Mouse (Mus musculus) liver, adult 2 months (tissue): ENCODE measurements around the gene Gm17359. TPM values are rescaled to one million over a fixed set of nuclear protein-coding genes. Genes with fewer than 3 reads are reported as not detected.

ENCODE experiments used
- DNase-seq: peaks from one replicate; pipeline ENCODE4 v3.0.0-alpha.2; 2011; ENCODE audit warnings: low read depth, low spot score; ENCODE audit errors: extremely low read depth
- H3K27ac ChIP-seq: fragments of 200-500 bp; replicated peaks from 2 replicates; pipeline ENCODE4 v1.5.1; 2012; ENCODE audit warnings: low read depth, mild to moderate bottlenecking, control low read depth, inconsistent platforms, low read length; ENCODE audit not compliant: insufficient read depth
- H3K27me3 ChIP-seq: fragments of 200-500 bp; 2 replicates; pipeline ENCODE4 v1.6.1; 2012; ENCODE audit warnings: mild to moderate bottlenecking, moderate library complexity, low read length, inconsistent platforms; ENCODE audit not compliant: control insufficient read depth, insufficient read depth
- H3K36me3 ChIP-seq: fragments of 200-500 bp; 2 replicates; pipeline ENCODE4 v1.6.1; 2012; ENCODE audit warnings: low read length, inconsistent platforms; ENCODE audit not compliant: control insufficient read depth, insufficient read depth
- H3K4me1 ChIP-seq: fragments of 200-500 bp; 2 replicates; pipeline ENCODE4 v1.6.1; 2011; ENCODE audit warnings: low read length; ENCODE audit not compliant: control insufficient read depth, insufficient read depth
- H3K4me3 ChIP-seq: fragments of 200-500 bp; 2 replicates; pipeline ENCODE4 v1.5.1; 2011; ENCODE audit warnings: low read depth, mild to moderate bottlenecking, control low read depth, low read length, moderate library complexity; ENCODE audit not compliant: insufficient read depth
- H3K79me2 ChIP-seq: fragments of 200-500 bp; 2 replicates; pipeline ENCODE4 v1.6.1; 2012; ENCODE audit warnings: inconsistent platforms, mild to moderate bottlenecking, low read length, moderate library complexity; ENCODE audit not compliant: control insufficient read depth, insufficient read depth
- H3K9ac ChIP-seq: fragments of 200-500 bp; 2 replicates; pipeline ENCODE4 v1.6.1; 2012; ENCODE audit warnings: low read depth, mild to moderate bottlenecking, control low read depth, inconsistent platforms, low read length
- CTCF ChIP-seq: fragments of 200-500 bp; IDR thresholded peaks from 2 replicates; pipeline ENCODE4 v1.5.1; 2011; ENCODE audit warnings: low read depth, low read length, control low read depth
- POLR2A ChIP-seq: fragments of 200-500 bp; IDR thresholded peaks from 2 replicates; pipeline ENCODE4 v1.6.1; 2011; ENCODE audit warnings: low read length, control low read depth; ENCODE audit not compliant: insufficient read depth; ENCODE audit errors: extremely low read depth
- WGBS: fragments of 180-500 bp; shearing (Covaris S2); methylation state at CpG from one replicate; pipeline ENCODE4 v1.1.7; 2018; 5-methylcytosine and 5-hydroxymethylcytosine counted together
- polyA plus RNA-seq: library from polyadenylated mRNA; depleted of rRNA; stranded (reverse); fragments of >200 nt; gene quantifications from 2 replicates; pipeline ENCODE4 v1.2.3, GENCODE M21; 2012
- total RNA-seq: library from RNA; depleted of rRNA; stranded (reverse); fragments of >200 nt; gene quantifications from 2 replicates; pipeline ENCODE4 v1.2.3, GENCODE M21; 2014

Gm17359 gene
- total and polyA plus RNA-seq, 2 experiments = 0.09 to 0.13 TPM

DNA sequence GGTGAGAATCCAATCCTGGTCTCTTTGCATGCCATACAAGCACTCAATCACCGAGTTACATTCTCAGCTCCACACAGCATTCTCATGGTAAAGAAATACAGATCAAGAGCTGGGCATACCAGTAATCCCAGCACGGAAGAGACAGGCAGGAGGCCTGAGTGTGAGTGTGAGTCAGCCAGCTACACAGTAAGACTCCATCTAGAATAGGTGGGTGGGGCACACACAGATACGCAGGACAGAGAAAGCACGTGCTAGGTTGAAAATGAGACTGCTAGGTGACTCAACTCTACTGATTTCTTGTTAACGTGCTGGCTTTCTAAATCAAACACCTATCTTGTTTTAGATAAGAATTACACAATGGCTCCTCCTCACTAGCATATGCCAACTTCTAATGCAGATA lies 153.6 kb downstream of the Gm17359 start:
- H3K36me3 ChIP-seq = peaks cover 63% of the 10 kb centered on the region
- no peak for TF ChIP-seq CTCF
- no peak for TF ChIP-seq POLR2A
- H3K4me1 ChIP-seq = no peaks in the 10 kb centered on the region
- no peak overlapping the region for H3K4me3 ChIP-seq
- 87% methylated on average over 5 of the region's 5 CpGs for WGBS
- H3K9ac ChIP-seq = no peak overlapping the region
- no peak overlapping the region for H3K27ac ChIP-seq
- H3K27me3 ChIP-seq = no peaks in the 10 kb centered on the region
- DNase-seq = no peak
- no peaks in the 10 kb centered on the region for H3K79me2 ChIP-seq

- Histone ChIP-seq H3K4me1 (no peaks in the 10 kb centered on the region), H3K36me3 (peaks cover 57% of the 10 kb centered on the region), H3K27ac (no peak overlapping the region), H3K27me3 (no peaks in the 10 kb centered on the region), H3K4me3 (no peak overlapping the region), H3K9ac (no peak overlapping the region), H3K79me2 (no peaks in the 10 kb centered on the region)
- TF ChIP-seq CTCF = no peak
- TF ChIP-seq POLR2A = no peak
- WGBS = 68% methylated on average over 3 of the region's 3 CpGs
- no peak for DNase-seq
Observed at GRCm38 (mm10) chr3:79491614-79492013, 155.2 kb downstream of the Gm17359 start.

- 93% methylated on average over 10 of the region's 10 CpGs for WGBS
Observed at GRCm38 (mm10) chr3:79493064-79493463, 156.6 kb downstream of the Gm17359 start.

GRCm38 (mm10) chr3:79494028-79494427 lies 157.6 kb downstream of the Gm17359 start:
- Histone ChIP-seq H3K79me2 (no peaks in the 10 kb centered on the region), H3K27me3 (no peaks in the 10 kb centered on the region), H3K9ac (no peak overlapping the region), H3K27ac (no peak overlapping the region), H3K36me3 (peaks cover 55% of the 10 kb centered on the region), H3K4me3 (no peak overlapping the region), H3K4me1 (no peaks in the 10 kb centered on the region)
- no peak for DNase-seq
- TF ChIP-seq POLR2A (no peak), CTCF (no peak)
- WGBS = 92% methylated on average over 8 of the region's 8 CpGs

More at GRCm38 (mm10) chr3:79493064-79493463, 156.6 kb downstream of the Gm17359 start:
- peaks cover 58% of the 10 kb centered on the region for H3K36me3 ChIP-seq
- H3K4me3 ChIP-seq = no peak overlapping the region
- TF ChIP-seq POLR2A = no peak
- TF ChIP-seq CTCF = no peak
- no peak overlapping the region for H3K9ac ChIP-seq
- H3K79me2 ChIP-seq = no peaks in the 10 kb centered on the region
- no peak overlapping the region for H3K27ac ChIP-seq
- DNase-seq = no peak
- no peaks in the 10 kb centered on the region for H3K27me3 ChIP-seq
- no peaks in the 10 kb centered on the region for H3K4me1 ChIP-seq

- TF ChIP-seq POLR2A = no peak
- no peak for TF ChIP-seq CTCF
- 85% methylated on average over 7 of the region's 7 CpGs for WGBS
- Histone ChIP-seq H3K9ac (no peak overlapping the region), H3K27ac (no peak overlapping the region), H3K4me3 (no peak overlapping the region), H3K4me1 (no peaks in the 10 kb centered on the region), H3K79me2 (no peaks in the 10 kb centered on the region), H3K36me3 (peaks cover 58% of the 10 kb centered on the region), H3K27me3 (no peaks in the 10 kb centered on the region)
- no peak for DNase-seq
Observed at GRCm38 (mm10) chr3:79495151-79495550, 158.7 kb downstream of the Gm17359 start.

GRCm38 (mm10) chr3:79496668-79497067 lies 160.2 kb downstream of the Gm17359 start:
- no peaks in the 10 kb centered on the region; the same call in 1 of the 2 replicates for H3K79me2 ChIP-seq
- no peak for DNase-seq
- no peak overlapping the region for H3K4me3 ChIP-seq
- no peak for TF ChIP-seq CTCF
- TF ChIP-seq POLR2A = no peak
- H3K36me3 ChIP-seq = peaks cover 61% of the 10 kb centered on the region
- H3K4me1 ChIP-seq = no peaks in the 10 kb centered on the region
- no peak overlapping the region for H3K27ac ChIP-seq
- no peaks in the 10 kb centered on the region for H3K27me3 ChIP-seq
- 89% methylated on average over 6 of the region's 6 CpGs for WGBS
- H3K9ac ChIP-seq = no peak overlapping the region
